Mouse (Mus musculus) ES-E14 (cell line): Measurements from ENCODE around the gene Gm128.

Experiments used
- CHD2 ChIP-seq: IDR thresholded peaks from 2 replicates; pipeline ENCODE4 v1.6.1; 2014; ENCODE audit warnings: mild to moderate bottlenecking, low read depth, low read length, inconsistent platforms
- HCFC1 ChIP-seq: IDR thresholded peaks from 2 replicates; pipeline ENCODE4 v1.6.1; 2012; ENCODE audit warnings: low read length, inconsistent platforms, borderline replicate concordance; ENCODE audit not compliant: insufficient read depth
- MAFK ChIP-seq: IDR thresholded peaks from 2 replicates; pipeline ENCODE4 v1.6.1; 2014; ENCODE audit warnings: mild to moderate bottlenecking, low read depth, low read length, inconsistent platforms; ENCODE audit not compliant: insufficient read depth

DNA sequence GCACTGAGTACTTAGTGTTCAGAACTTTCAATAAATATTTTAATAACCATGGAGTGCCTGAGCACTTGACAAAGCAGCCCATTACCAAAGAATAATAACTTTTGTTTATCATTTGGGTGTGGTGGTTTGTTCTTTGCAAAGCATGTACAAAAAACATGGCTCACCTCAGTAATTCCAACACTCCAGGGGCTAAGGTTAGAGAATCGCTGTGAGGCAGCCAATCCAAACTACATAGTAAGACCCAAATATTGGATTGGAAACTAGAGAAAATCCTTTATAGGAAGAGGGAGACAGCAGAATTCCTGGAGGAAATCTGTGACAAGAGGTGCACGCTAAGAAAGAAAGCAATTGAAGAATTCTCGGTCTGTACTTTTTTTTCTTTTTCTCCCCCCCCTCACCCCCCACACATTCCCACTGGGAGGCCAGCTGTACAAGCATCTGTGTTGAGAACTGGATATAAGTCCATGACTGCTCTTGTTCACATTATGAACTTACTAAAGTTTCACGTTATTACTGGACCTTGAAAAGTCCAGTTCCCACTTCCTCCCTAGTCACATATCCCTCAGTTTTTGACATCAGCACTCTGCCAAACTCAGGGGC is 24.6 kb downstream of the Gm128 start:
- TF ChIP-seq MAFK: no peak
- TF ChIP-seq CHD2: no peak
- no peak for TF ChIP-seq HCFC1
